Mouse (Mus musculus) hindbrain, embryonic 15.5 days (tissue): ENCODE data around the gene Ankrd44. TPM values are rescaled to one million over a fixed set of nuclear protein-coding genes. Genes with fewer than 3 reads are reported as not detected.
A peak's percentile ranks its signal among the peaks of the same experiment; 100 is the strongest.

ENCODE experiments used
- ATAC-seq: fragments of 200-750 bp; cut with Nextera tagmentation; 2 replicates; pipeline ENCODE4 v1.8.0; 2017; ENCODE audit warnings: low read depth, moderate number of reproducible peaks, moderate TSS enrichment; ENCODE audit not compliant: low FRiP score
- H3K27ac ChIP-seq: fragments of 300-500 bp; sonication (generic); replicated peaks from 2 replicates; pipeline ENCODE4 v1.5.1; 2015; ENCODE audit warnings: mild to moderate bottlenecking, inconsistent platforms
- H3K27me3 ChIP-seq: fragments of 300-500 bp; sonication (generic); 2 replicates; pipeline ENCODE4 v1.6.1; 2015; ENCODE audit warnings: control low read depth, inconsistent platforms
- H3K36me3 ChIP-seq: fragments of 300-500 bp; sonication (generic); 2 replicates; pipeline ENCODE4 v1.6.1; 2015; ENCODE audit warnings: control low read depth, inconsistent platforms
- H3K4me1 ChIP-seq: fragments of 300-500 bp; sonication (generic); replicated peaks from 2 replicates; pipeline ENCODE4 v1.6.1; 2015; ENCODE audit warnings: control low read depth, inconsistent platforms
- H3K4me2 ChIP-seq: fragments of 300-500 bp; sonication (generic); 2 replicates; pipeline ENCODE4 v1.6.1; 2015; ENCODE audit warnings: moderate library complexity, mild to moderate bottlenecking, inconsistent platforms
- H3K4me3 ChIP-seq: fragments of 300-500 bp; sonication (generic); 2 replicates; pipeline ENCODE4 v1.5.1; 2015; ENCODE audit warnings: mild to moderate bottlenecking, inconsistent platforms
- H3K9ac ChIP-seq: fragments of 300-500 bp; sonication (generic); 2 replicates; pipeline ENCODE4 v1.6.1; 2015; ENCODE audit warnings: inconsistent platforms
- H3K9me3 ChIP-seq: fragments of 300-500 bp; sonication (generic); 2 replicates; pipeline ENCODE4 v1.6.1; 2016; ENCODE audit warnings: control low read depth, inconsistent platforms
- WGBS: fragments of 180-500 bp; shearing (Covaris S2); methylation state at CpG from one replicate; pipeline ENCODE4 v1.1.7; 2015; 5-methylcytosine and 5-hydroxymethylcytosine counted together
- polyA plus RNA-seq: library from polyadenylated mRNA; unstranded; fragments of >200 nt; fragmentation: Nextera tagmentation; extraction: Ambion mirVana; gene quantifications from 2 replicates; pipeline ENCODE4 v1.2.1, GENCODE M21; 2015

Gene Ankrd44
- polyA plus RNA-seq, 1 experiment from 2014 or later = 21.1 TPM

DNA sequence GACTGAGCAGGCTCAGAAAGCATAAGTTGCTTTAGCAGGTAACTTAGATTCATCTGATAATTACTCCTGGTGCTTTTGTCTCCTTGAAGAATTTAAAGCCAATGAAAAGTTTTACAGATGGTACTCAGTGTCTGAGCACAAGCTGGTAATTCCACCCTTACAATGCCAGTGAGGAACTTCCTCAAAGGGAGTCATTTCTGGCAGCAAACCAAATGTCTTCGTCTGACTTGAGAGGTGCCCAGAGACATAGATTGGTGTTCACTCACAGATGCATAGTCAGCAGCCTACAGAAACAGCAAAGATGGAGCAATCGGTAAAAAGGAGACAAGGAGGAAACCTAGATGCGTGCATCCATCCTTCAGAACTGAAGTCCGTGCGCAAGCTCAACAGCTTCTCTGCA, 7.5 kb upstream of the Ankrd44 start:
- no peaks in the 10 kb centered on the region for H3K9me3 ChIP-seq
- no peak overlapping the region for H3K9ac ChIP-seq
- H3K4me1 ChIP-seq = no peaks in the 10 kb centered on the region
- H3K27me3 ChIP-seq = no peaks in the 10 kb centered on the region
- WGBS = 91% methylated on average over 5 of the region's 5 CpGs
- H3K27ac ChIP-seq = no peak overlapping the region
- no peak for ATAC-seq
- H3K36me3 ChIP-seq = no peaks in the 10 kb centered on the region
- no peak overlapping the region for H3K4me2 ChIP-seq
- H3K4me3 ChIP-seq = no peak overlapping the region

DNA sequence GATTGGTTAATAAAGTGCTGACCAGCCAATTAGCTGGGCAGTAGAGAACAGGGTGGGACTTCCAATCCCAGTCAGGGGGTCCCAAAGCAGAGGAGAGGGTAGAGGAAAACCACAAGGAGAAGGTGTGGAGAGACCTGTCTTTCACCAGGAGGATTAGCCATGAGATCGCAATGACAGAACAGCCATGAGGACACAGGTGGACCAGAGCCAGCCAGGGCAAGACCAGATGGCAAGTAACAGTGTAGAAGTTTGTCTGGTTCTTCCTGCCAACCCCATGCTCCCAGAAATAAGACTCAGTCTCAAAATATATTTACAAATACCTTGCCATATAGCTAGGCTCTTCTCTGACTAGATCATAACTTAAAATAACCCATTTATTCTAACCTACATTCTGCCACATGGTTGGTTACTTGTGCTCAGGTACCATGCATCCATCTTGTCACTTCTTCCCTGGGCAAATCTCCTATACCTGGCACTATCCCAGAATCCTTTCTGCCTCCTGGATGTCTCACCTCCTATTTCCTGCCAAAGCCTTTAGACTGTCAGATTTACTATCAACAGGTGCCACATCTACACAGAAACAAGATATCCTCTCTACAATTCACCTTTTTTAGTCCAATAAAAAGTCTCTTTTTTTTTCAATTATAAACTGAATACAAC, 6.4 kb upstream of the Ankrd44 start:
- Histone ChIP-seq H3K27me3 (no peaks in the 10 kb centered on the region), H3K36me3 (no peaks in the 10 kb centered on the region), H3K4me1 (no peaks in the 10 kb centered on the region), H3K9ac (no peak overlapping the region), H3K4me2 (no peak overlapping the region), H3K9me3 (no peaks in the 10 kb centered on the region), H3K4me3 (no peak overlapping the region), H3K27ac (no peak overlapping the region)
- 92% methylated on average over 1 of the region's 1 CpGs for WGBS
- no peak for ATAC-seq

DNA sequence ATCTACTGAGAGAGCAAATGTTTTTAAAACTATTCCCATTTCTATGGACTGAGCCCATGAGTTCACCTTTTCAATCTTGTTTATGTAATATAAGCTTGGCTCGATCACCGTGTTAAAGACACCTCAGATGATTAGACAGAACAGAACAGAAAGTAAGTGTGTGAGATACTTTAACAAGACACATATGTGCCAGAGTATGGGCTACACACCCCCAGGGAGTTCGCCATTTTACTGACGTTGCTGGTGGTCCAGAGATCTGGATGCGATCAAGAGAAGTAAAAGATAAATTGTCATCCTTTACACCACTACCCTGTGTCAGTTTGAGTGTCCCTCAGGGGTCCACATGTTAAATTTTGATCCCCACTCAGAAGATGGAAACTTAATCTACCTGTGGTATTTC, 5.0 kb upstream of the Ankrd44 start:
- H3K4me1 ChIP-seq = peaks cover 6% of the 10 kb centered on the region; the same call in 1 of the 2 replicates
- H3K27me3 ChIP-seq = no peaks in the 10 kb centered on the region
- H3K36me3 ChIP-seq = no peaks in the 10 kb centered on the region
- 85% methylated on average over 5 of the region's 5 CpGs for whole genome bisulfite sequencing
- H3K9ac ChIP-seq = no peak overlapping the region
- no peaks in the 10 kb centered on the region for H3K9me3 ChIP-seq
- ATAC-seq = no peak
- no peak overlapping the region for H3K4me2 ChIP-seq
- no peak overlapping the region for H3K27ac ChIP-seq
- H3K4me3 ChIP-seq = no peak overlapping the region

DNA sequence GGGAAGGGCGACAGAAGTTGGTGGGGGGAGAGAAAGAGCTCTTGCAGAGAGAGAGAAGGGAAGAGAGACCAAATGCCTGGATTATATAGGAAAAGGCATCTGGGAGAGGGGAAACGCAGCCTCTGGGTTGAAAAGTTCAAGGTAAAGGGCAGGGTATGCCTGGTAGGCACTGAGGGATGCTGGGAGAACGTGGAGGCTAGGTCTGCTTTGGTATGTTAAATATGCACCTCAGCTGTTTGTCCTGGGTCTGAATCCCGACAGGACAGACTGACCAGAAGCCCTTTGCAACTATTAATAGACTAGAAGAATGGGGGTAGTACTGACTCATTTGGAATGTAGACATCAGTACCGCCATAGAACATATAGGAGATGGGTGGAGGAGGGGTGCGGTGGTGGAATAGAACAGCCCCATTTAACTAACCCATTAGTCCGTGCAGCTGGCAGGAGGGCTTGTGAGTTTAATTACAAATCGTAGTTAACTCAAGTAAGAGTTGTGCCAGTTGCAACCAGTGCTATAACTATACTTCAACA, 4.5 kb upstream of the Ankrd44 start:
- no peaks in the 10 kb centered on the region for H3K9me3 ChIP-seq
- H3K9ac ChIP-seq = no peak overlapping the region
- no peak overlapping the region for H3K4me2 ChIP-seq
- H3K4me1 ChIP-seq = peaks cover 6% of the 10 kb centered on the region; the same call in 1 of the 2 replicates
- no peaks in the 10 kb centered on the region for H3K36me3 ChIP-seq
- H3K27ac ChIP-seq = no peak overlapping the region
- WGBS = 68% methylated on average over 8 of the region's 8 CpGs
- H3K27me3 ChIP-seq = no peaks in the 10 kb centered on the region
- ATAC-seq = no peak
- H3K4me3 ChIP-seq = no peak overlapping the region

DNA sequence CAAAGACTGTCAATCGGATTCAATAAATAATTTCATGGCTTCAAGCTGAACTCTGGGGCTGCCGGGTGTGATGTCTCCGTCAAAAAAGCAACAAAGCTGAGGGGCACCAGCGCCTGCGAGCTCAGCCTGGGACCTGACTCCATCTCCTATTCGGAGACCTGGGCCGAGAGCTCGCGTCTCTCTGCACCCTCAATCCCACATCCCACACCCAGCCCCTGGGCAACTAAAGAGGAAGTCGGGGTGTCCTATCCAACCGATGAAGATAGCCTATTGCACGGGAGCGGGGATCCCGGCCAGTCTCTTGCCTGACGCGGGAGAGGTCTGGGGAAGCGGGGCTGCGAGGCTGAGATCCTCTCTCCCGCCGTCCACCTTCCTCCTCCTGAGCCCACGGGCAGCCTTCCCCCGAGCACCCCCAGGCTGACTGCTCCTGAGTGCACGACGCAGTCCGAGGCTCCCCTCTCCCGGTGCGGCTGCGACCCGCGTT, 694 bp downstream of the Ankrd44 start:
- Histone ChIP-seq H3K4me2 (peak overlapping the region; percentile 92), H3K36me3 (no peaks in the 10 kb centered on the region), H3K9me3 (no peaks in the 10 kb centered on the region), H3K4me1 (peaks cover 32% of the 10 kb centered on the region), H3K27me3 (no peaks in the 10 kb centered on the region), H3K9ac (peak overlapping the region; percentile 89), H3K4me3 (peak overlapping the region; percentile 80), H3K27ac (peak overlapping the region; percentile 96)
- WGBS = under 1% methylated on average over 22 of the region's 30 CpGs
- ATAC-seq = peak; percentile 66

DNA sequence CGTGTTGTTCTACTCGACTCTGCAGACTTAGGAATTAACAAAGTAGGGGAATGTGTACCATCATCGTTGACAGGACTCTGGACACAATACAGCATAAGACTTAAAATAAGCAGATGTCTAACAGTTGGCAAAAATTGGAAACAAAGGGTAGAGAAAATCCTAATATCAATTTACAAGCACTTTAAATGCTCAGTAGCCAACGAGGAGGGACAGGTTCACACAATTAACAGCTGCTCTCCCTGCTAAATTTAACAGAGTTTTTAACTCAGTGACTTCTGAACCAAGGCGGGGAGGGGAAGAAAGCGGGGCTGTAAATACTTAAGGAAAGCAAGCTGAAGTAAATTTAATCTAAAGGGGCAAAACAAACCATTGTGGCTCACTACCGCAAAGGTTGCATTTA, 1.4 kb downstream of the Ankrd44 start:
- peak overlapping the region; percentile 96; the same call in 1 of the 2 replicates for H3K27ac ChIP-seq
- H3K4me1 ChIP-seq = peaks cover 32% of the 10 kb centered on the region
- no peaks in the 10 kb centered on the region for H3K27me3 ChIP-seq
- peak overlapping the region; percentile 92 for H3K4me2 ChIP-seq
- peak overlapping the region; percentile 89; the same call in 1 of the 2 replicates for H3K9ac ChIP-seq
- peak overlapping the region; percentile 80 for H3K4me3 ChIP-seq
- no peaks in the 10 kb centered on the region for H3K36me3 ChIP-seq
- no peaks in the 10 kb centered on the region for H3K9me3 ChIP-seq
- 60% methylated on average over 7 of the region's 7 CpGs for WGBS
- ATAC-seq = no peak

DNA sequence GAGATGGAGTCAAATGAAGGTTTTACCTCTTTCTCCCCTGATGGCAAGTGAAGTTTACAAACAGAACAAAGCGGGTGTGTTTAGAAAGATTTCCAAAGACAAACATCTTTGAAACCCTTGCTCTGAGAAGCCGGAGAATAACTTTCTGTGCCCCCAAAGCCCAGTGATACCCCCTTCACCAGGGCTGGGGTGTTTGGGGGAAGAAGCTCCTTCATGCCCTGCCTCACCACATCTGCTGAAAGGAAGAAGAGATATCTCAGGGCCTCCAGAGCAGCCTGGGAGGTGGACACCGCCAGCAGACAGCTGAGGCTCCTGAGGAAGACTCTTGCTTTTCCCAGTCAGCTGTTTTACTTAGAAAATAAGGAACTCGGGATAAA, 1.9 kb downstream of the Ankrd44 start:
- Histone ChIP-seq H3K9ac (no peak overlapping the region), H3K36me3 (no peaks in the 10 kb centered on the region), H3K27ac (no peak overlapping the region), H3K27me3 (no peaks in the 10 kb centered on the region), H3K4me3 (peak overlapping the region; percentile 80), H3K9me3 (no peaks in the 10 kb centered on the region), H3K4me1 (peaks cover 32% of the 10 kb centered on the region), H3K4me2 (peak overlapping the region; percentile 92)
- WGBS = 81% methylated on average over 4 of the region's 4 CpGs
- ATAC-seq = no peak

DNA sequence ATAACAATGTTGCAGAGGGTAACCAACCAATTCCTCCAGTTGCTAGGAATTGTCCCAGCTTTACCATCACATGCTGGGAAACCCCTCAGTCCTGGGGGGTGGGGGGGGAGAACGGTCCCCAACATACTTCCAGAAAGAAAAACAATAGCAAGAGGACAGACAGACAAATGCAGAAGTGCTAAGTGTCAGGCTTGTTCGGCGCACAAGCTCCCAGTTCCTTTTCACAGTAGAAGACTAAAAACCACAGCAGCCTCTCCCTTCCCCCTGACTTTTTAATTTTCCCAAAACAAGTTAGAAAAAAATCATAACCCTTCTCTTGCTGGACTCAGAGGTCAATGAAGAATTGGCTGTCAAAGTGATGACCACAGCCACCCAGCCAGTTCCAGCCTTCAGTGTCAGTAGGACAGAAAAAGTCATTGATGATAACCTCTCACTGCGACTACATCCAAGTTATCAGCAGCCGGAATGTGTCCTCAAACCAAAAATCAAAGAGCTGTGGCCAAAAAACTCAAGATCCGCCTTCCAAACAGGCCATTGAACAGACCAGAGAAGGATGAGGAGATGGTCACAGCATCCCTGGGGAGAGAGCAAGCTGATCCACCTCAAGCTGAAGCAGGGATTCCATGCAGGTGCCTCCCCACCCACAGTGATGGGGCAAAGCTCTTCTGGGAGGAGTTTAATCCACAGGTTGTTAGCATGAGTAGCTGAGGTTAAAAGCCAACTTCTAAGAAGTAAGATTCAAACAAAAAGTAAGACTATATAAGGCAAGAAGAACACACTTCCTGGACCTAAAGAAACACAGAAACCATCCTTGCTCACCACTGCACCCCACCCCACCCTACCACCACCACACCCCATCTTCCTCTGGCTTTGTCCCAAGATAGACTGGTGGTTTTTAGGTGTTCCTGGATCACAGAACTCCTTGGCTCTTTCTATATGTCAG, 2.5 kb downstream of the Ankrd44 start:
- Histone ChIP-seq H3K9me3 (no peaks in the 10 kb centered on the region), H3K27ac (no peak overlapping the region), H3K4me1 (peaks cover 32% of the 10 kb centered on the region), H3K4me3 (no peak overlapping the region), H3K9ac (no peak overlapping the region), H3K4me2 (peak overlapping the region; percentile 92), H3K36me3 (no peaks in the 10 kb centered on the region), H3K27me3 (no peaks in the 10 kb centered on the region)
- WGBS = 88% methylated on average over 6 of the region's 6 CpGs
- ATAC-seq = no peak

DNA sequence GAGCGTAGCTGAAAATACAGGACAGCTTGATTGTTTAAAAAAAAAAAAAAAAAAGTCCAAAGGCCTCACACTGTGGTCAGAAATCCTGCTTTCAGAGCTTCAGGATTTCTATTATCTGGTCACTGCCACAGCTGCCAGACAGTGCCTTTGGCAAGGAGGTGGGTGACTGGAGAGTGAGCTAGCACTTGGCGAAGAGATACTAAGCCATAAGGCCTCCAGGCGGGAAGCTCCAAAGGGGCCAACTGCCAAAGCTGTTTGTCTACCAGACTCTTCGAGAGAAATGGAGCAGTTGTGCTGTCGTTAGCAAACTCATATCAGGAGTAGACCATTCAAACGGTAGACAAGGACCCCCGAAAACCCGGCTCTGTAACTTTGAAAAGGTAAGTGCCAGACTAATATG, 3.5 kb downstream of the Ankrd44 start:
- H3K27me3 ChIP-seq = no peaks in the 10 kb centered on the region
- peaks cover 32% of the 10 kb centered on the region for H3K4me1 ChIP-seq
- WGBS = 75% methylated on average over 8 of the region's 8 CpGs
- no peaks in the 10 kb centered on the region for H3K9me3 ChIP-seq
- no peak overlapping the region for H3K4me2 ChIP-seq
- ATAC-seq = no peak
- H3K27ac ChIP-seq = no peak overlapping the region
- H3K4me3 ChIP-seq = no peak overlapping the region
- no peak overlapping the region for H3K9ac ChIP-seq
- no peaks in the 10 kb centered on the region for H3K36me3 ChIP-seq

DNA sequence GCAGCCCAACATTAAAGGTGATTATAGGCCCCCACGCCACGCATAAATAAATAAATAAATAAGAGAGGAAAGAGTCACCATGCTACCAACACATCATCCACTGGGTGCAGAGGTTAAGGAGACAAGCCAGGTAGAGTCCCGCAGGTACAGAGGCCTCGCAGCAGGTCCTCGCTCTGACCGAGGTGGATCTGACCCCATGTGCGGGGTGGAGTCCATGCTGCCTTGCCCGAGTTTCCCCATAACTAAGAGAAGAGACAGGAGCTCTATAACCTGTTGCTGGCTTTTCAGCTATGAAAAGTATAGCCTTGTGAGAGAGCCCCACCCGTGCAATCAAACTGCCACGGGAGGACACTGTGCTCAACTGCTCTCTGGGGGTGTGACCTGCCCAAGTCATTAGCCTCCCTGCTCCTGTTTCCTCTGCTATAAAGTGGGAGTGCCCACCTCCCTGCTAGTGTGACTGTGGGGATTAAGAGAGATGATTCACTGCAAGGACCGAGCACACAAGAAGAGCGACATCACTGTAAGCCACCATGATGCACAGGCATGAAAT, 4.1 kb downstream of the Ankrd44 start:
- Histone ChIP-seq H3K36me3 (no peaks in the 10 kb centered on the region), H3K9me3 (no peaks in the 10 kb centered on the region), H3K27ac (no peak overlapping the region; the same call in 1 of the 2 replicates), H3K4me3 (no peak overlapping the region), H3K4me1 (peaks cover 32% of the 10 kb centered on the region), H3K9ac (no peak overlapping the region), H3K4me2 (no peak overlapping the region), H3K27me3 (no peaks in the 10 kb centered on the region)
- ATAC-seq = no peak
- 87% methylated on average over 12 of the region's 12 CpGs for WGBS

DNA sequence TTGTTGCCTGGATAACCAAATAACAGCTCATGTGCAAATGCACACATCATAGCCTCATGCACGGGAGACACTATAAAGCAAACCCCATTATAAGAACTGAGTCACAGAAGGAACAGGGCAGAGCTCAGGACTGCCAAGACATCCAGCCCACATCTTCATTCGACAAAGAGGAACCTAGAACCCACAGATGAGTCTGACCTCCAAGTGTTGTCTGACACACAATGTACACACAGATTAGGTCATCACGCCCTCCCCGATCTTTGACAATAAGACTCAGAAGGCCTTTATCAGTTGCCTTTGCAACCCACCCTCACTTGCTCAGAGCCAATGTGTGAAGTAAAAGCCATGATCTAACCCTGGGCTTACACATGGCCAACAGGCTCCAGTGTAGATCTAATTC, 6.1 kb downstream of the Ankrd44 start:
- no peaks in the 10 kb centered on the region for H3K27me3 ChIP-seq
- H3K9ac ChIP-seq = no peak overlapping the region
- H3K9me3 ChIP-seq = no peaks in the 10 kb centered on the region
- peaks cover 25% of the 10 kb centered on the region for H3K4me1 ChIP-seq
- no peak overlapping the region for H3K4me3 ChIP-seq
- no peak for ATAC-seq
- no peak overlapping the region for H3K4me2 ChIP-seq
- H3K36me3 ChIP-seq = no peaks in the 10 kb centered on the region
- 95% methylated on average over 4 of the region's 4 CpGs for WGBS
- H3K27ac ChIP-seq = no peak overlapping the region

DNA sequence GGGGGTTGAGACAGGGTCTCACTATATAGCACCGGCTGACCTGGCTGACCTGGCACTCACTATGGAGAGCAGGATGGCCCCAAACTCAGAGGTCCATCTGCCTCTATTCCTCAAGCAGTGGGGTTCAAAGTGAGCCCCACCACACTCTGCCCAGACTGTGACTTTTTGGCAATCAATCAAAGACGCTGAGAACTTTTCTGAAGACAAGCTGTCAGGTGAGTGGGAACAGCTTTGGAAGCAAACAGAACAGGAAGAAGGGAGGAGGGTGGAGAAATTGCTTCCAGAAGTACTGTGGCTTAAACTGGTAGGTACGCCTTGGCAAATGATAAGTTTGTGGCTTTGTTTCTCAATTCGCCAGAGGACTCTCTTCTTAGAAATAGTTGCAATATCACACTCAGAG, 9.7 kb downstream of the Ankrd44 start:
- WGBS = 82% methylated on average over 4 of the region's 4 CpGs
- H3K9ac ChIP-seq = no peak overlapping the region
- no peak for ATAC-seq
- no peaks in the 10 kb centered on the region for H3K27me3 ChIP-seq
- H3K27ac ChIP-seq = no peak overlapping the region
- no peaks in the 10 kb centered on the region for H3K9me3 ChIP-seq
- no peaks in the 10 kb centered on the region for H3K36me3 ChIP-seq
- no peak overlapping the region for H3K4me2 ChIP-seq
- no peak overlapping the region for H3K4me3 ChIP-seq
- peaks cover 6% of the 10 kb centered on the region for H3K4me1 ChIP-seq
